Mouse (Mus musculus) cerebellum, adult 2 months (tissue): ENCODE measurements at regions not wholly inside any gene's neighbourhood (a gene's known extent, or its start where the extent isn't known, plus 50 kb on each side); places are given as distances from the start of the nearest gene placed in this dataset.

ENCODE experiments used
- CTCF ChIP-seq: fragments of 200-500 bp; IDR thresholded peaks from 2 replicates; pipeline ENCODE4 v1.5.1; 2011; ENCODE audit warnings: low read depth, mild to moderate bottlenecking, control low read depth, low read length, moderate library complexity, borderline replicate concordance; ENCODE audit not compliant: insufficient read depth
- POLR2A ChIP-seq: fragments of 200-500 bp; IDR thresholded peaks from 2 replicates; pipeline ENCODE4 v1.6.1; 2011; ENCODE audit warnings: low read length, control low read depth, borderline replicate concordance; ENCODE audit not compliant: insufficient read depth

GRCm38 (mm10) chr1:7494096-7494495 lies 2686.4 kb downstream of the Gm37988 start:
- no peak for TF ChIP-seq CTCF
- TF ChIP-seq POLR2A = no peak
